Mouse (Mus musculus) MEL-GATA-1-ER (cell line): ENCODE measurements around the gene Igfals.

Experiments
- DNase-seq: peaks from one replicate; pipeline ENCODE4 v3.0.0-alpha.2; 2012; ENCODE audit warnings: low read depth; ENCODE audit errors: extremely low read depth

Gene Igfals

DNA sequence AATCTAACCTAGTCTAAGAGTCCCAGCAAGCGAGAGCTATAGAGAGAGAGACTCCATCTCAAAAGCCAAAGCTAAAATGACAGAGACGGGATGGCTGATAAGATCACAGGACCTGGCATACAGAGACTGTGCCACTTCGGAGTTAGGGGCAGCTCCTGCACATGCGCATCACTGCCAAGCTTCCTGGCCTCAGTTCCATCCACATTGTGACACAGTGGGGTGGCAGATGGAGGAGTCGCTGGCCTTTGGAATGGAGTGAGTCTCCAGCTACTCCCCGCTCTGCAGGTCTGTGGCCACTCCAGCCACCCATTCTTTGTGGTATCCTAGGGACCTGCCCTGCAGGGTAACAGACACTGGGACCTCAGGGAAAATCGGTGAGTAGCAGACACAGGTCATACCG lies at the start of gene Igfals:
Igfals (plus strand) TSS at position 222 of the 400 bp plus-strand sequence.
- DNase-seq: no peak

GRCm38 (mm10) chr17:24817503-24817902 lies 48.3 kb upstream of the Igfals start:
- DNase-seq: no peak

- DNase-seq: no peak
Observed at GRCm38 (mm10) chr17:24818172-24818571, 47.6 kb upstream of the Igfals start.

GRCm38 (mm10) chr17:24819469-24819868 lies 46.3 kb upstream of the Igfals start:
- no peak for DNase-seq

- no peak for DNase-seq
Observed at GRCm38 (mm10) chr17:24821351-24822280, 44.2 kb upstream of the Igfals start.

DNA sequence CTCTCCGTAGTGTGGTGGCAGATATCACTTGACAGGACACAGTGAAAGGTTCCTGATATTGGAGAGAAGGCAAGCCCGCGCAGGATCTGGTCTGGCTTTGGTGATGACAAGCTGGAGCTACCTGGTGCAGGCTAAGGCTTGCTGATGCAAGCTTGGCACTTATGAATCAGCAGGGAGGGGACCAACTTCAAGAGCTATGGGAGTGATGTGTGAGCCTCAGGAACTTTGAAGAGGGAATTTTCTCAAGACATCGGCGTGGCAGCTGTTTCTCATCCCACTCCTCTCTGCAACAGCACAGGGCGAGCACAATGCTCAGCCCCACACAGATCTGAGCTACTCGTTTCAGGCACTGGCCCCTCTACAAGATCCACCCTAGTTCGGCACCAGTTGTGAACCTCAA lies 26.0 kb upstream of the Igfals start, which contains the start of gene Hagh:
Hagh (plus strand) TSS at position 302 of the 400 bp plus-strand sequence.
- DNase-seq: no peak

GRCm38 (mm10) chr17:24840341-24840740 lies 25.5 kb upstream of the Igfals start:
- DNase-seq: no peak

GRCm38 (mm10) chr17:24841133-24841532 lies 24.7 kb upstream of the Igfals start:
- no peak for DNase-seq

DNA sequence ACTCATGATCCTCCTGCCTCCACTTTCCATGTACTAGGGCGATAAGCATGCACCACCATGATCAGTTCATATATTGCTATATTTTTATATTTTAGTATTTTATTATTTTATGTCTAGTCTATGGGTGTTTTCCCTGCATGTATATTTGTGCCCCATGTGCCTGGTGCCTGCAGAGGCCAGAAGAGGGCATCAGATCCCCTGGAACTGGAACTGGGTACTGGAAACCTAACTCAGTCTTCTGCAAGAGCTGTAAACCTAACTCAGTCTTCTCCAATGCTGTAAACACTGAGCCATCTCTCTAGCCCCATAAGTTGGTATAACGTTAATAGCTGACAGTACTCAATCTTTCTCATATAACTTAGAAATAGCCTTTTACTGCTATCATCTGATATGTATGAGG lies 23.2 kb upstream of the Igfals start:
- DNase-seq: no peak

- no peak for DNase-seq
Observed at GRCm38 (mm10) chr17:24844525-24844924, 21.3 kb upstream of the Igfals start.

DNA sequence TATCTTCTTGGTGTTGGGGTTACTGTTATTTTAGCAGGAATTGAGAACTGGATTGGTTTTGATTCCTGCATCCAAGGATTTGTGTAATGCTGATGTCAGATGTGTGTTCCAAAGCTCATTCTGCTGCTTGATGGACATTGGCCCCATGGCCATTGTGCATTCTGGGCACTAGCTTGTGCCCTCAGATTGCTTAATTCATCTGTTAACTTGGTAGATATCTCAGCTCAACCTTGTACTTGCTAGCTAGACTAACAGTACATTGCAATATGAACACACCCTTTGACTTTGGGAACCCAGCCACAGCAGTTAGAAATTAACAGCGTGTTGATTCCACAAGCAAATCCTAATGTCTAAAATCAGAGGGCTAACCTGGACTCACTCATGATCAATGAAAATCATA lies 18.4 kb upstream of the Igfals start:
- DNase-seq: no peak

DNA sequence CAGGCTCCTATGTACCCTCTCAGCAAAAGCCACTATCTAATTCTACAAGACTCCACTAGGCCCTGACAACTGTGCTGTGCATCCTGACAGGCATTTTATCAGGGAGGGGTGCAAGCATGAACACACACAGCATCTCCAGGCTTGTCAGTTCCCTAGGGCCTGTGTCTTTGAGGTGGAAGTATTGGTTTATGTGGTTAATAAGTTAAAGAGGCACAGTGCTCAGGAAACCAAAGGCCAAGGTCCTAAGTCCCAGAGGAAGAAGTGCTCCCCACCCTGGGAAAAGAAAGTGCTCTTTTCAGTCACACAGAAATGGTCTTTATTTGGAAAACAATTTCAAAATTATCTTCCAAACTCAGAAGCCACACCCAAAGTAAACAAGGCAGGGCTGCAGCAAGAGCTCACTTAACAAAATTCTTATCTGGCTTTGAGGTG lies 17.2 kb upstream of the Igfals start:
- DNase-seq: peak; percentile 36

DNA sequence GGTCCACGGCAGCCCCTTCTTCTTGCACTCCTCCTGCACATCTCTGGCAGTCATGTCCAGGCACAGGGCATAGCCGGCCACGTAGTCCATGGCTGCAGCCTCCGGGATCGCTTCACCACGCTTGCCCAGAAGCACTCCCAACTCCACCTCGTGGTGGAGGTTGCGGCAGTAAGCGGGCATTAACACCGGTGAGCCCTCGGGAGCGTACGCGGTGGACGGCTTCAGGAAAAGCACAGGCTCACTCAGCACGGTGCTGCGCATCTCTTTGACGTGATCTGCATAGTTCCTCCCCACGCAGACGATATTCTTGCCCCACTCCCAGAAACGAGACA lies 16.1 kb upstream of the Igfals start:
- no peak for DNase-seq

DNA sequence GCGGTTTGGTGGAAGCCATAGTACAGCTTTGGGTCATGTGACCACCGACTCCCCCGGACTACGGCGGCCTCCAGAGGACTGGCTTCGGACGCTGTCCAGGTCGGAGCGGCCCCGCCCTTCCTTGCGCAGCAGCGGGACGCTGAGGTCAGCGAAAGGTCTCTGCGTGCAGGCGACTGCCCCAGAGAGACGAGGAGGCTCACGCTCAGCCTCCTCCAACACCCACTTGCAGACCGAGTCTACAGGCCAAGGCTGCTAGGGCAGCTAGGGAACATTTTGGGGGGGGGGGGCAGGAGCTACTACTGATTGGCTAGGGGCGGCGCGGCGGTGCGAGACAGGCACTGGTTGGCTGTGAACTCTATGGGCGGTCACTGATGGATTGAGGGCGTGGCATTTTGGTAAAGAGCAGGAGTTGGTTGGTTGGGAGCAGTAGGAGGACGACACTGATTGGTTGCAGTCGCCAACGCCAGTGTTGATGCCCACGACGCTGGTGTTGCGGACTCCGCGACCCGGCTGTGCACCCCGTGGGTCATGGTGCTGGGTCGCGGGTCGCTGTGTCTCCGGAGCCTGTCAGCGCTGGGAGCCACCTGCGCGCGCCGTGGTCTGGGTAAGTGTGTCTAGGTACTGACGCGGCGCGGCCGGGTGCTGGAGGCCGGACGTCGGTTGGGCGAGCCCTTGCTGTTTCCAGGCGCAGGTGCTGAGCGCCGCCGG lies 15.6 kb upstream of the Igfals start, which contains the start of gene Fahd1:
Fahd1 (minus strand) TSS at position 300 of the 708 bp plus-strand sequence.
- DNase-seq: peak; percentile 97

- no peak for DNase-seq
Observed at GRCm38 (mm10) chr17:24850773-24851127, 15.0 kb upstream of the Igfals start.

- DNase-seq: peak; percentile 12
Observed at GRCm38 (mm10) chr17:24851381-24852125, 14.2 kb upstream of the Igfals start.

- no peak for DNase-seq
Observed at GRCm38 (mm10) chr17:24855838-24856464, 9.8 kb upstream of the Igfals start.

DNA sequence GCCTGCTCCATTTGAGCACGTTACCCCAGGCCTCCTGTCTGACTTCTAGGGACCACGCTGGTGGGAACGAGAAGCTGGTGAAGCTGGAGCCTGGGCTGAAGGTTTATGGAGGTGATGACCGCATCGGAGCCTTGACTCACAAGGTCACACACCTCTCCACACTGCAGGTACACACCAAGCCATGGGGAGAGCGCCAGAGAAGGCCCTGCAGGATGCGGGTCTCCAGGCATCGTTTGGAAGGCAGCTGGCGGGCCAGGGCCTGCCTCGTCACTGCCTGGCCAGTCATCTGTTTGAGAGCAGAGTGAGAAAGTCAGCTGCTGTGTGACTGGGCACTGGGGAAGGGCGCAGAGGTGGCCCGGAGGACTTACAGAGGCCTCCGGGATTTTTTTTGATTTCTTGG lies 9.2 kb upstream of the Igfals start:
- DNase-seq: no peak

DNA sequence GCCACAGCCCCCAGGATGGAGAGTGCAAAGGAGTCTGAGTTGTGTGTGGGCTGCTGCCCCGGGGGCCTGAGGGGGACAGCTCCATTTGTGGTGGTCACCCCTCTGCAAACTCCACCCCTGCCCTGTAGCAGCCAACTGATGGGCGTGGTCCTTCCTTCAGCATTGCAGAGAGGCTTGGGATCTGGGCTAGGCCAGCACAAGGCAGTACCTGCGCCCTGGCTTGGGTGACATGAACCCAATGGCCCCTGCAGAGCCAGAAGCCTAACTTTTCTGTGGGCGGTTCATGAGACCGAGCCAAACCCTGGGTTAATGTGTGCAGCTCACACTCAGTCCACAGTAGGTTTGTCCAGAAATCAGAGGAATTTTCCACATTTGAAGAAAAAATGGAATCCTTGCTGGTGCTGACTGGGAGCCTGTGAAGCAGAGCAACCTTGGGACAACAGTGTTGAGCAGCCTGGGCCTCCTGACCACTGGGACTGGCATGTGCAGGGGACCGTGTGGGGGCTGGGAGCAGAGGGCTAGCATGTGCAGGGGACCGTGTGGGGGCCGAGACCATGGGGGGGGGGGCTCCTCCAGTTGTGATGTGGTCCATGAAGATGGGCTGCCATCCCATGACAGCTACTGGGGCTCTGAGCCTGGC lies 7.8 kb upstream of the Igfals start:
- no peak for DNase-seq

DNA sequence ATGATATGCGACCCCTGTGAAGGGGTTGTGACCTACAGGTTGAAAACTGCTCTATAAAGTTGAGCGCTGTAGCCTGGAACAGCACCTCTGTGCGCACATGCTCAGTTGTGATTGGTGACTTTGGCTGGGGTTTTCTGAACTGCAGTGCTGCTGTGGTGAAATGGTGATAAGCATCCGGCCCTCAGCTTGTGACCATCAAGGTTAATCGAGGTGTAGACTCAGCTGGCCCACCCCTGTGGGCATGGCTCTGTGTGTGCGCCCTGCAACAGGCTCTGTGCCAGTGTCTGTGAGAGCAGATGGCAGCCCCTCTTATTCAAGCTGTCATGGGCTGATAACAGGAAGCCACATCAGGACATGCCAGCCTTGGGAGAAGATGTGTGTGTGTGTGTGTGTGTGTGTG lies 6.8 kb upstream of the Igfals start:
- peak; percentile 68 for DNase-seq

DNA sequence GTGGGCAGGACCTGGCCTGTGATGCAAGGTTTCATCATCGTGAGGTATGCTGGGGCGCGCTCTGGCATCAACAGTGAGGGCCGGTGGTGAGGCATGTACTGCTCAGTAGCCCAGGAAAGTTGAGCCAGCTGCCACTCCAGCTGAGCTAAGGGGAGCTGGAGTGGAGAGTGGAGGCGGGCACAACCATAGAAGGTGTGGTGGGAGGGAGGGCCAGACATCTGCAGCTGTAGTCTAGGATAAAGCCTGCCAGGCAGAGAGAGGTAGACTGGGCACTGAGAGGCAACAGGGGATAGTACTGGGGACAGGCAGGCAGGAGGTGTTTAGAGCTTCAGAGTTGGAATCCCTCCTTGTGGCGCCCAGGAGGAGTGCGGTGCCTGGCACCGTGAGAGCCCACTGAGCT lies 5.7 kb upstream of the Igfals start:
- no peak for DNase-seq
